Mouse (Mus musculus) spleen, postnatal 4 days (tissue): ENCODE results near the gene Mrps18a.

Experiments
- DNase-seq, 2 experiments: peaks; one replicate each; pipeline ENCODE4 v3.0.0; 2022; ENCODE audit warnings: low spot score in 2 of 2

The Mrps18a gene

DNA sequence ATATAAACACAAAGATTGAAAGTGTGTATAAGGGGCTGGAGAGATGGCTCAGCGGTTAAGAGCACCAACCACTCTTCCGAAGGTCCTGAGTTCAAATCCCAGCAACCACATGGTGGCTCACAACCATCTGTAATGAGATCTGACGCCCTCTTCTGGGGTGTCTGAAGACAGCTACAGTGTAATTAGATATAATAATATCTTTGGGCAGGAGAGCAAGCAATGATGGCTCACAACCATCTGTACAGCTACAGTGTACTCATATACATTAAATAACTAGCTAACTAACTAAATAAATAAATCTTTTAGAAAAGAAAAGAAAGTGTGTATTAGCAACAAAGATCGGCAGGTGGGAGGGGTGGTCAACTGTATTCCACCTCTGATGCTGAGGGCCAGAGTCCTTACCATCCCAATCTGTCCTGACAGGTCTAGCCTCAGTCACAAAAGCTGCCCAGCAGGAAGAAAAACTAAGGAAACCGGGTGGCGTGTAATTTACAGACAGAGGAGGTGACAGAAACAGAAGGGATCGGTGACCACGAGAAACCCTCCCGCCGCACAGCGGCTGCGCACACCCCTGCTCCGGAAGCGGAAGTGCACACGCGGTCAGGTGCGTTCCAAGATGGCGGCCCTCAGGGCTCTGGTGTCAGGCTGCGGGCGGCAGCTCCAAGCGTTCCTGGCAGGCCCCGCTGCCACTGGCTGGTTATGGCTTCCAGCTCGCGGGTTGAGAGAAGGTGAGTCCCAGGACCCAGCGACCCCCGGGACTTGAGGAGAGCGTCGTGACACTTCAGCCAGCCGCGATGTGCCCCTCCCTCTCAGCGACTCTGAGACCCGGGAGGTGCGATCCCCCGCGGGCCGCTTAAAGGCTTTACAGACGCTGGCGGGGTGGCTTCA lies at the start of gene Mrps18a:
Gene Mrps18a (plus strand): TSS at position 585 of the 888 bp plus-strand sequence.
- peak; percentile 78 to 88 for DNase-seq

- DNase-seq: no peak
Measured at GRCm38 (mm10) chr17:46063283-46063973, 47.4 kb upstream of the Mrps18a start.

GRCm38 (mm10) chr17:46063974-46064312 lies 46.8 kb upstream of the Mrps18a start:
- no peak for DNase-seq

DNA sequence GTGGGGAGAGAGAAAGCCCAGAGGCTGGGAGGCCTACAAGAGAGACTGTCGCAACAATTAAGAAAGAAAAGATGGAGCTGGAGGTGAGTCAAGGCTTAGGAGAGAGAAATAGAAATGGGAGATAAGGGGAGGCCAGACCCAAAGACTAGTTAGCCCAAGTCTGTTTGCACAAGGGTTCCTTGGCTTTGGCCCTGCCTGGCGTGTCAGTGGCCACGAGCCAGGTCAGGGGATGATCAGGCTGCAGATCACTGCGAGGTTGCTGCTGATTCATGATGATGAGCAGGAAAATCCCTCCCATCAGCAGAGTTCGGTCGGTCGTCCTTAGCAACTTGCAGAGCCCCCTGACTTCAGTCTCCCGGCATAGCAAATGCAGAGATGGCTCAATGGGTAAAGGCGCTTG lies 40.7 kb upstream of the Mrps18a start:
- no peak for DNase-seq

GRCm38 (mm10) chr17:46071531-46071930 lies 39.3 kb upstream of the Mrps18a start:
- DNase-seq: no peak

- peak; percentile 76 to 89 for DNase-seq
Measured at GRCm38 (mm10) chr17:46073730-46074301, 37.0 kb upstream of the Mrps18a start.

DNA sequence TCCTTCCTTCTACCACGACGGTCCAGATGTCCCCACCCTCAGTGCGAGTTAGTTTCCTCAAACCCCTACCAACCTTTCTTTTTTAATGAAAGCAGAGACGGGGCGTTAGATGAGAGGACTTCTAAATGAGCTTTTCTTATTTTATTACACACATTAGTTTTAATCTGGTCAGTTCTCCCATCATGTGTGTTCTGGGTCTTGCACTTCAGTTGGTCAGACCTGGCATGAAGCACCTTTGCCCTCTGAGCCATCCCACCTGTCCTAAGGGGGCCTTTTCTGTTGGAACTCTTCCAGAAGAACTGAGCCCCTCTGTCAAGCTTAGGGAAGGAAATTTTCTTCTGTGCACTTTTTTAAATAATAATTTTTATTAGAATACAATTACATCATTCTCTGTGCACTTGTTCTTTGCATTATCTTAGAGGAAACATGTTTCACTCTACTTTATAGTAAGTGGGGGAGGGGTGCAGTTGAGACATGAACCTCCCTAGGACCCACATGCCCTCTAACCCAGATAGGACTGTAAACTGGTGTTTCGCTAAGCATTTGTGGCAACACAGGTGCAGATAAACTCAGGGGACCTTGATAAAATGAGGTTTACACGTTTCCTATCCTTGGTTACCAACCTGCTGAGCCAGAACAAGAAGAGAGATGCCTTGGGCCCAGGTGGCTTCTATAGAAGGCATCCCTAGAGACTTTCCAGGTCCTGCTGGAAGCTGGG lies 36.2 kb upstream of the Mrps18a start:
- DNase-seq: no peak

DNA sequence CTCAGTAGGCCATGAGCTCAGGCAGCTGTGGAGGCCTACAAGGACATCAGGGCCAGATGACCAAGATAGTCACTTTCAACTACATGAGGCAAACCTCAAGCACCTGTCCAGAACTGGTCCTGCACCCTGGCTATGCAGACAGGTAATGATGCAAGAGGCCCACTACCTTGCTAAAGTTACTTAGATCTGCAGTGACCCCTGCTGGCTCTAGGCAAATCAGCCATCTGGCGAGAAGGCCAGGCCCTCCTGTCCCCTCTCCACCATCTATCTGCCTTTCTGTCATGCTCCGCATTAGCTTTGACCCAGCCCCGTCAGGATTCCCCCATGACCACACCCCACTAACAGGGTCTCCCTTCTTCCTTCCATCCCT lies 35.7 kb upstream of the Mrps18a start:
- peak; percentile 56 to 77 for DNase-seq

DNA sequence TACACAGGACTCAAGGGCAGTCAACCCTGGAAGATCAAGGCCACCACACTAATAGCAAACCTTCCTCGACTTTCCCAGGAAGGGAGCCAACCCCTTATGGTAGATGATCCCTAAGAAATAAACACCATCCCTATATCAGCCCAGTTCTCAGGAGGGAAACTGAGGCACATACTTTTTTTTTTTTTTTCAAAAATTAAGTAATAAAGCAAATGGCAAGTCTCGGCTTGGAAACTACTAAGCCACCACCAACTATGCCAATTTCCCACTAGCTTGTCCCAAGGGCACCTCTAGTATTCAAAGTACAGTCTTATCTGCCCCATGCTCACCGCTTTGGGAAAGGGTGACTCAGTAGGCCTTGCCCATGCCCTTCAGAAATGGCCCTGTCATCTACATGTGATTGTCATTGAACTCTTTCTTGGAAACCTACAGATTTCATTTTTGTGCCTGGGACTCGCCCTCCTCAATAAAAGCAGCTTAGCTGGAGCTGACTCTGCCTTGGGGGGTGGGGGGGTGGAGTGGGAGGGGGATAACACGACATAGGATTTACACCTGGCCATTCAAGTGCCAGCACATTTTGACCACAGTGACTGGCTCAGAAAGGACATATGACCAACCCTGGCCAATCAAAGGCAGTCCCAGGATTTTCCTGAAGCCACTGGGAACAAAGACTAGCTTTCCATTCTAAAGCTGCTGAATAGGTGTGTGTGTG lies 35.1 kb upstream of the Mrps18a start:
- no peak for DNase-seq

- DNase-seq: no peak
Measured at GRCm38 (mm10) chr17:46076260-46076551, 34.6 kb upstream of the Mrps18a start.

- DNase-seq: no peak
Measured at GRCm38 (mm10) chr17:46077921-46078534, 32.8 kb upstream of the Mrps18a start.

GRCm38 (mm10) chr17:46079037-46079436 lies 31.7 kb upstream of the Mrps18a start:
- no peak for DNase-seq

DNA sequence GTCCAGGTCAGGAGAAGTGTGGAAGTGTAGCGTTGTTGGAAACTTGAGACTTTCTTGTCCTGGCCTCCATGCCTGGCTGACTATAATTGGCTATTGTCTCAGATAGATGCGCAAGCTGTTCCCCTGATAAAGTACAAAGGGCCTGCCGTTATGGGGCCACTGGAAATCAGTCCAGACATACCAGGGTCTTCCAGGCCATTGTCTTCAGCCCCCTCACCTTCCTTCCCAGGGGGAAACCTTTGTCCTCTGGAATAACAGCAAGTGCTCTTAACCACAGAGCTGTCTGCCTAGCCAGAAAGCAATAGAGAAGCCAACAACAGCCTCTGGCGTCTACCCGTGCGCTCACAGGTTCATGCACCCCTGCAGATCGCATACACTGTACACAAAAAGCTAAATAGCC lies 30.4 kb upstream of the Mrps18a start:
- no peak for DNase-seq

DNA sequence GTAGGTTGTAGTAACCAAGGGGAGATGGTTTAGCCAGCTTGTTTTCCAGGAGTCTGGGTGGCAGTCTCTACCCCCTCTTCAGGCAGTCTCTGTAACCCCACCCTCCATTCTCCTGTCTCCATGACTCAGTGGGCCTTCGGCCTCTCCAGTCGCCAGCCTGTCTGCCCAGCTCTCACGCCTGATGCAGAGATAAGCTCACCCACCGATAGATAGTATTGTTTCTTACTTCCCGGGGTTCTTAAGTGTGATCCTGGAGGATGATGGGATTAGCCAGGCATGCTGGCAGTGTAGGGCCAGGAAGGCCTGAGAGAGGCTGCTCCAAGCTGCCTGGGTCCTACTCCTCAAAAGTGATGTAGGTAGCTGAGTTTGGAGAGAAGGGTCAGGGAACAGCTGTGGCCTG lies 29.7 kb upstream of the Mrps18a start:
- DNase-seq: no peak

GRCm38 (mm10) chr17:46081657-46082056 lies 29.1 kb upstream of the Mrps18a start:
- DNase-seq: no peak

- no peak for DNase-seq
Measured at GRCm38 (mm10) chr17:46083381-46083780, 27.4 kb upstream of the Mrps18a start.

- DNase-seq: peak; percentile 59 to 73
Measured at GRCm38 (mm10) chr17:46084091-46084501, 26.7 kb upstream of the Mrps18a start.

DNA sequence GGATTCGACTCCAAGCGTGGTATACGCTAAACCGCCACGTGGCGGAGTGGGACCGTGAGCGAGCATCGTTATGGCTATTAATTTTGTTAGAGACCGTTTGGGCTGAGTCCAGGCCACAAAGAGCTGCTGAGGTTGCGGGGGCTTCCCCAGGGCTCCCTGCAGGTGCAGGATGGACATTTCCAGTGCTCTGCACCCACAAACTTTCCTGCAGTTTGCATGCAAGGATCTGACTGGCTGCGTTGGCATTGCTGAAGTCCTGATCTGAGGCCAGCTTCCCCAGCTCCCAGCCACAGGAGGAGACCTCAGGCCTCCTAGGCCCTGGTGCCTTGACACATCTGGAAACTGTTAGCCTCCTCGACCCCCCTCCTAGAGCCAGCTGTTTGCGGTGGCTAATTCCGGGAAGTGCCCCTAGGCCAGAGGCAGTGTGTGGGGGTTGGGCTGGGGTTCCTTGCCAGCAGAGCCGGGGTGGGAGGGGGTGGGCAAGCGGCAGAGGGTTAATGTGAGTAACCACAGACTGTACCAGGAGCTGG lies 24.4 kb upstream of the Mrps18a start:
- DNase-seq: no peak

- DNase-seq: no peak
Measured at GRCm38 (mm10) chr17:46091351-46091750, 19.4 kb upstream of the Mrps18a start.

- DNase-seq: no peak
Measured at GRCm38 (mm10) chr17:46091899-46092298, 18.9 kb upstream of the Mrps18a start.

DNA sequence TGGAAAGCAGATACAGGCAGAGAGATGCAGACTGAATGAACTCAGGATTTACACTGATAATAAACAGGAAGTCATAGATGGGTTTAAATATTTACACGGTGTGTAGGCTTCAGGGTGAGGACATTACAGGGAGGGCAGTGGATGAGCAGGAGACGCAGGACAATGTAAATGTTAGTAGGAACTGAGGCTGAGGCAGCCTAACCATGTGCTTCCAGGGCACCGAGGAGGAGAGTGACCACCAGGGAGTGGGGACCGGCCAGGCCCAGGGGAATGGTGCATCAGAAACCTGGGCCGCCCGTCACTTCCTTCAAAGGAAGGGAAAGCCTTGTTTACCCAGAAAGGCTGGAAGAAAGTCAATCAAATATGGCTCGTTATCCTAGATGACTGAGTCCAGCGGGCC lies 12.3 kb upstream of the Mrps18a start:
- DNase-seq: no peak
